ENCODE assay signal across 8 mouse cellular contexts in the genomic region with DNA sequence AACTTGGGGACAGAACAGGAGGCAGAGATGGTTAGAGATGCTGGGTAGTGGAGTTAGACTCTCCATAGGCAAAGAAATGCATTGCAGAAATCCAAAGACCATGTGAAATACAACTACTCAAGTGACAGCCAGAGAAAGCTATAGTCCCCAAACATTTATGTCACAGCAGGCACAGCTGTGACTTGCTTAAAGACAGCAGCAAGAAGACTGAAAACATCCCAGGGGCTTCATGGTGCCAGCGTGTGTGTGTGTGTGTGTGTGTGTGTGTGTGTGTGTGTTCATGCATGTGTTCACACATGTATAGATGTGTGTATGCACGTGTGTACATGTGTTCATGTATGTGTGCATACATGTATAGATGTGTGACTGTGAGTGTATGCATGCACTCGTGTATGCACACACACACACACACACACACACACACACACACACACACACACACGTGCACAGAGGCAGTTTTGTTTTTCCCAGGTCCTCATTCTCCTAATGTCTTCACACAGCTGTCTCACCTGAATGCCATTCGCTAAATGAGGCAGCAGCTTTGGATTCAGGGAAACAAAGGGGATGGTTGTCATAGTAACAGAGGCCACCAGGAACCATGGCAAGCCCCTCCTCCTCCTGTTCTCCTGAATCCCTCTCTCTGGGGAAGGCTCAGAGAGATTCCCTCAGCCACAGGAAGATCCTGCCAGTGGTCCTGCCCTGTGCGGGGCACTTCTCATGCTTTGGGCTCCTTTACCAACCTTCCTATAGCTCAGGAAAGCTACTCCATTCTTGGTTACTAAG.
DNase-seq lines count a peak whose midpoint lies in the region; ATAC-seq lines count a peak whose summit lies in the region.
"Had no signal": no experiment of that assay in that cellular context is flagged by ENCODE, and none has a peak within 500 bp of the region (broad histone marks: within the 10 kb centered on the region; RNA-seq: fewer than 3 reads in every experiment).

No protein-coding gene starts in this region.

- WGBS in hindbrain, embryonic 11.5 days = 18% methylated on average over 5 of the region's 6 CpGs
- whole genome bisulfite sequencing in midbrain, embryonic 13.5 days = 12% methylated on average over 6 of the region's 6 CpGs

- H3K4me3 ChIP-seq in hindbrain, embryonic 11.5 days (ENCODE audit: low read depth, low read length) = no peak overlapping the region
- H3K4me3 ChIP-seq in midbrain, embryonic 13.5 days (replicated peaks) = no peak overlapping the region

- no peak overlapping the region for H3K4me2 ChIP-seq in hindbrain, embryonic 11.5 days (replicated peaks; ENCODE audit: low read depth, low read length)
- H3K4me2 ChIP-seq in midbrain, embryonic 13.5 days (replicated peaks) = no peak overlapping the region; the same call in 1 of the 2 replicates

- peak; percentile 38 for DNase-seq in WW6 (ENCODE audit: low read depth, low spot score)
- peak; percentile 91 for DNase-seq in embryo, embryonic 10.5 days (ENCODE audit: low spot score)
- peak; percentile 82 for DNase-seq in hindbrain, embryonic 11.5 days (ENCODE audit: low spot score)
- no peak for DNase-seq in lung, postnatal 10 days
- no peak for DNase-seq in layer of hippocampus, adult 9-11 months

- no peak overlapping the region; the same call in 1 of the 2 replicates for H3K9ac ChIP-seq in hindbrain, embryonic 11.5 days (ENCODE audit: low read depth, low read length)
- peak overlapping the region; percentile 7; the same call in 1 of the 2 replicates for H3K9ac ChIP-seq in midbrain, embryonic 13.5 days (replicated peaks)

- H3K27ac ChIP-seq in hindbrain, embryonic 11.5 days (ENCODE audit: low read depth, low read length) = peak overlapping the region; percentile 67
- H3K27ac ChIP-seq in midbrain, embryonic 13.5 days = peak overlapping the region; percentile 83
- H3K27ac ChIP-seq: macrophage had no signal

- no peaks in the 10 kb centered on the region for H3K27me3 ChIP-seq in hindbrain, embryonic 11.5 days (ENCODE audit: control insufficient read depth, insufficient read depth, low read length)
- H3K27me3 ChIP-seq in midbrain, embryonic 13.5 days = 0 out of 2 replicates have a peak, but pooled peaks cover 2% of the 10 kb centered on the region

- H3K4me1 ChIP-seq in hindbrain, embryonic 11.5 days (replicated peaks; ENCODE audit: control insufficient read depth, insufficient read depth, low read length) = 0 out of 2 replicates have a peak, but pooled peaks cover 2% of the 10 kb centered on the region
- H3K4me1 ChIP-seq in midbrain, embryonic 13.5 days (replicated peaks) = peaks cover 26% of the 10 kb centered on the region

- H3K36me3 ChIP-seq in hindbrain, embryonic 11.5 days (ENCODE audit: control insufficient read depth, insufficient read depth, low read length) = no peaks in the 10 kb centered on the region
- H3K36me3 ChIP-seq in midbrain, embryonic 13.5 days = no peaks in the 10 kb centered on the region

- H3K9me3 ChIP-seq in hindbrain, embryonic 11.5 days (ENCODE audit: control insufficient read depth, low read length) = no peaks in the 10 kb centered on the region
- 0 out of 2 replicates have a peak, but pooled peaks cover 7% of the 10 kb centered on the region for H3K9me3 ChIP-seq in midbrain, embryonic 13.5 days

- peak; percentile 92 for ATAC-seq in hindbrain, embryonic 11.5 days (ENCODE audit: low FRiP score)
- peak; percentile 96 for ATAC-seq in midbrain, embryonic 13.5 days
- no peak for ATAC-seq in frontal cortex, adult (ENCODE audit: low TSS enrichment)

Comparison
In these comparisons a context has a peak if more than half of its experiments do, and no peak if none do; other contexts are left out.
1. DNase-seq: peak in WW6 (single experiment), embryo, embryonic 10.5 days (single experiment) and hindbrain, embryonic 11.5 days (single experiment); none in lung, postnatal 10 days (single experiment) and layer of hippocampus, adult 9-11 months (single experiment).